ENCODE assay signal across 9 mouse cellular contexts in genomic region chr1:68748976-68749375, GRCm38 (mm10).
DNase-seq lines count a peak whose midpoint lies in the region; TF ChIP-seq lines count a peak whose summit lies in the region.
"Had no signal": no experiment of that assay in that cellular context is flagged by ENCODE, and none has a peak within 500 bp of the region (broad histone marks: within the 10 kb centered on the region; RNA-seq: fewer than 3 reads in every experiment).

No protein-coding gene starts in this region.

- H3K4me3 ChIP-seq in layer of hippocampus, adult 2 months = no peak overlapping the region
- H3K4me3 ChIP-seq in gastrocnemius, adult 2 months = no peak overlapping the region

- intact Hi-C loops in gastrocnemius, adult 2 months (cut with DNase I) = no loop called here

- H3K27ac ChIP-seq in layer of hippocampus, adult 2 months = no peak overlapping the region
- H3K27ac ChIP-seq in gastrocnemius, adult 2 months = no peak overlapping the region
- H3K27ac ChIP-seq: macrophage had no signal

- TF ChIP-seq CTCF in layer of hippocampus, adult 2 months (conservative IDR thresholded peaks at IDR 0.05) = no peak
- TF ChIP-seq CTCF in gastrocnemius, adult 2 months (IDR thresholded peaks at IDR 0.05) = no peak

- peak; percentile 5 for DNase-seq in embryo, embryonic 10 days (ENCODE audit: low spot score)
- no peak for DNase-seq in embryo, embryonic 9.5 days (ENCODE audit: extremely low spot score)
- peak; percentile 8 for DNase-seq in right cerebral cortex, adult 18-20 months
- DNase-seq in right cerebral cortex, postnatal 14 days = no peak
- peak; percentile 12 to 17 for DNase-seq in layer of hippocampus, adult 2 months (ENCODE audit: low spot score in 2 of 2)
- no peak for DNase-seq in gastrocnemius, adult 2 months
- DNase-seq in frontal cortex, postnatal 14 days (ENCODE audit: low spot score in 2 of 2) = no peak
- DNase-seq in heart, postnatal 4 days = no peak

Comparison
In these comparisons a context has a peak if more than half of its experiments do, and no peak if none do; other contexts are left out.
1. DNase-seq: peak in embryo, embryonic 10 days (single experiment), right cerebral cortex, adult 18-20 months (single experiment) and layer of hippocampus, adult 2 months (2 of 2); none in embryo, embryonic 9.5 days (single experiment), right cerebral cortex, postnatal 14 days (single experiment), gastrocnemius, adult 2 months (single experiment), frontal cortex, postnatal 14 days (0 of 2) and heart, postnatal 4 days (single experiment).